Mouse (Mus musculus): ENCODE measurements around the gene Pir.

Pir gene

GRCm38 (mm10) chrX:164269285-164269761, at the start of gene Pir:
Gene Pir (plus strand): TSS chrX:164269371.
- no peak for DNase-seq (ENCODE audit: low read depth)

GRCm38 (mm10) chrX:164221989-164222388, 47.2 kb upstream of the Pir start:
- no peak for DNase-seq (ENCODE audit: low read depth)

GRCm38 (mm10) chrX:164233380-164233779, 35.8 kb upstream of the Pir start:
- DNase-seq (ENCODE audit: low read depth): no peak

- DNase-seq (ENCODE audit: low read depth): no peak
Observed at GRCm38 (mm10) chrX:164245714-164246113, 23.5 kb upstream of the Pir start.

GRCm38 (mm10) chrX:164246722-164247121, 22.4 kb upstream of the Pir start:
- no peak for DNase-seq (ENCODE audit: low read depth)

GRCm38 (mm10) chrX:164256527-164256926, 12.6 kb upstream of the Pir start:
- DNase-seq (ENCODE audit: low read depth): peak; percentile 11

- peak; percentile 42 for DNase-seq (ENCODE audit: low read depth)
Observed at GRCm38 (mm10) chrX:164258057-164258456, 11.1 kb upstream of the Pir start, which contains the start of gene Bmx. Gene Bmx (minus strand): TSS chrX:164258193.

GRCm38 (mm10) chrX:164258662-164259061, 10.5 kb upstream of the Pir start:
- peak; percentile 17 for DNase-seq (ENCODE audit: low read depth)

GRCm38 (mm10) chrX:164262286-164262685, 6.9 kb upstream of the Pir start:
- DNase-seq (ENCODE audit: low read depth): no peak

- DNase-seq (ENCODE audit: low read depth): no peak
Observed at GRCm38 (mm10) chrX:164264861-164265260, 4.3 kb upstream of the Pir start.

GRCm38 (mm10) chrX:164270603-164271002, 1.4 kb downstream of the Pir start:
- no peak for DNase-seq (ENCODE audit: low read depth)

- no peak for DNase-seq (ENCODE audit: low read depth)
Observed at GRCm38 (mm10) chrX:164275536-164275935, 6.4 kb downstream of the Pir start.

GRCm38 (mm10) chrX:164280918-164281647, 11.9 kb downstream of the Pir start:
- DNase-seq (ENCODE audit: low read depth): no peak

- DNase-seq (ENCODE audit: low read depth): no peak
Observed at GRCm38 (mm10) chrX:164283808-164284207, 14.6 kb downstream of the Pir start.

GRCm38 (mm10) chrX:164287077-164287476, 17.9 kb downstream of the Pir start:
- peak; percentile 43 for DNase-seq (ENCODE audit: low read depth)

- no peak for DNase-seq (ENCODE audit: low read depth)
Observed at GRCm38 (mm10) chrX:164291147-164291546, 22.0 kb downstream of the Pir start.

- no peak for DNase-seq (ENCODE audit: low read depth)
Observed at GRCm38 (mm10) chrX:164306250-164306649, 37.1 kb downstream of the Pir start.

- no peak for DNase-seq (ENCODE audit: low read depth)
Observed at GRCm38 (mm10) chrX:164313876-164314275, 44.7 kb downstream of the Pir start.

- no peak for DNase-seq (ENCODE audit: low read depth)
Observed at GRCm38 (mm10) chrX:164318554-164318953, 49.4 kb downstream of the Pir start.

GRCm38 (mm10) chrX:164320031-164320430, 50.9 kb downstream of the Pir start:
- DNase-seq (ENCODE audit: low read depth): no peak

GRCm38 (mm10) chrX:164322492-164322891, 53.3 kb downstream of the Pir start:
- DNase-seq (ENCODE audit: low read depth): no peak

GRCm38 (mm10) chrX:164323391-164323913, 54.3 kb downstream of the Pir start:
- no peak for DNase-seq (ENCODE audit: low read depth)

- no peak for DNase-seq (ENCODE audit: low read depth)
Observed at GRCm38 (mm10) chrX:164330351-164330750, 61.2 kb downstream of the Pir start.

GRCm38 (mm10) chrX:164330766-164331165, 61.6 kb downstream of the Pir start:
- no peak for DNase-seq (ENCODE audit: low read depth)

All from 416B (cell line).